Mouse (Mus musculus) bone marrow, adult 2 months (tissue): ENCODE results near the gene Alpi.

ENCODE experiments used
- CTCF ChIP-seq: fragments of 200-500 bp; IDR thresholded peaks from 2 replicates; pipeline ENCODE4 v1.5.1; 2011; ENCODE audit warnings: low read length, control low read depth; ENCODE audit not compliant: control insufficient read depth, insufficient read depth
- POLR2A ChIP-seq: fragments of 200-500 bp; IDR thresholded peaks from 2 replicates; pipeline ENCODE4 v1.6.1; 2011; ENCODE audit warnings: low read depth, mild to moderate bottlenecking, control low read depth, low read length, borderline replicate concordance; ENCODE audit not compliant: control insufficient read depth

- TF ChIP-seq CTCF (no peak), POLR2A (no peak)
These were observed 2.5 kb upstream of the Alpi start for GRCm38 (mm10) chr1:87103936-87104335.
